Mouse (Mus musculus) liver, postnatal 0 days (tissue): ENCODE results near the gene Gm44805. TPM values are rescaled to one million over a fixed set of nuclear protein-coding genes. Genes with fewer than 3 reads are reported as not detected.

Experiments used
- ATAC-seq: fragments of 200-750 bp; cut with Nextera tagmentation; 2 replicates; pipeline ENCODE4 v1.8.0; 2017; ENCODE audit warnings: mild to moderate bottlenecking, moderate library complexity
- DNase-seq: peaks from one replicate; pipeline ENCODE4 v3.0.0-alpha.2; 2016
- H3K27ac ChIP-seq: fragments of 300-500 bp; sonication (generic); 2 replicates; pipeline ENCODE4 v1.5.1; 2014; ENCODE audit warnings: antibody characterized with exemption, moderate library complexity, mild to moderate bottlenecking, low read depth
- H3K27me3 ChIP-seq: fragments of 300-500 bp; sonication (generic); 2 replicates; pipeline ENCODE4 v1.6.1; 2014; ENCODE audit warnings: low read length, control low read depth, mixed read lengths; ENCODE audit not compliant: insufficient read depth
- H3K36me3 ChIP-seq: fragments of 300-500 bp; sonication (generic); replicated peaks from 2 replicates; pipeline ENCODE4 v1.6.1; 2014; ENCODE audit warnings: mild to moderate bottlenecking, control low read depth, low read length, moderate library complexity, mixed read lengths; ENCODE audit not compliant: insufficient read depth
- H3K4me1 ChIP-seq: fragments of 300-500 bp; sonication (generic); 2 replicates; pipeline ENCODE4 v1.6.1; 2014; ENCODE audit warnings: antibody characterized with exemption, mild to moderate bottlenecking, control low read depth; ENCODE audit not compliant: insufficient read depth
- H3K4me2 ChIP-seq: fragments of 300-500 bp; sonication (generic); 2 replicates; pipeline ENCODE4 v1.6.1; 2014; ENCODE audit warnings: low read depth, mild to moderate bottlenecking, low read length, moderate library complexity, mixed read lengths
- H3K4me3 ChIP-seq: fragments of 300-500 bp; sonication (generic); 2 replicates; pipeline ENCODE4 v1.5.1; 2014; ENCODE audit warnings: low read depth, low read length
- H3K9ac ChIP-seq: fragments of 300-500 bp; sonication (generic); replicated peaks from 2 replicates; pipeline ENCODE4 v1.6.1; 2014; ENCODE audit warnings: mild to moderate bottlenecking, moderate library complexity
- H3K9me3 ChIP-seq: fragments of 300-500 bp; sonication (generic); 2 replicates; pipeline ENCODE4 v1.6.1; 2016; ENCODE audit warnings: mild to moderate bottlenecking, control low read depth, low read length, mixed read lengths
- CTCF ChIP-seq: sonication (generic); IDR thresholded peaks from 2 replicates; pipeline ENCODE4 v1.5.1; 2016; ENCODE audit warnings: antibody characterized with exemption, low read depth
- EP300 ChIP-seq: IDR thresholded peaks from 2 replicates; pipeline ENCODE4 v1.6.1; 2016; ENCODE audit warnings: antibody characterized with exemption, low read depth, mild to moderate bottlenecking
- WGBS: fragments of 180-500 bp; shearing (Covaris S2); extraction: QIAGEN DNeasy Blood & Tissue Kit; methylation state at CpG from one replicate; pipeline ENCODE4 v1.1.7; 2014; ENCODE audit not compliant: insufficient replicate concordance; 5-methylcytosine and 5-hydroxymethylcytosine counted together
- polyA plus RNA-seq: library from polyadenylated mRNA; unstranded; fragments of >200 nt; fragmentation: Nextera tagmentation; extraction: Ambion mirVana; gene quantifications from 2 replicates; pipeline ENCODE4 v1.2.1, GENCODE M21; 2015

Gene Gm44805
- 187 and 234 TPM in 2 replicates for polyA plus RNA-seq

- ATAC-seq (peak; percentile 59), DNase-seq (peak; percentile 80)
- H3K36me3 ChIP-seq: no peaks in the 10 kb centered on the region
- peaks cover 44% of the 10 kb centered on the region for H3K4me1 ChIP-seq
- peak within 1 kb of the TSS; percentile 62 for H3K4me2 ChIP-seq
- TF ChIP-seq CTCF: no peak
- no peak for TF ChIP-seq EP300
- H3K27me3 ChIP-seq: no peaks in the 10 kb centered on the region
- H3K9ac ChIP-seq: peak within 1 kb of the TSS; percentile 62
- H3K4me3 ChIP-seq: peak within 1 kb of the TSS; percentile 29
- 43% methylated on average over 8 of the region's 8 CpGs for WGBS
- peak within 1 kb of the TSS; percentile 98 for H3K27ac ChIP-seq
- H3K9me3 ChIP-seq: no peaks in the 10 kb centered on the region
These were observed at the start of gene Gm44805, which contains the start of gene Apoc4 for GRCm38 (mm10) chr7:19681202-19681694. Gene Gm44805, minus strand, starts transcription at chr7:19681423. Gene Apoc4, minus strand, starts transcription at chr7:19681479.

GRCm38 (mm10) chr7:19726541-19726940 is 45.3 kb upstream of the Gm44805 start:
- DNase-seq (no peak), ATAC-seq (no peak)
- WGBS: 74% methylated on average over 4 of the region's 4 CpGs
- H3K4me3 ChIP-seq: no peak overlapping the region
- no peak for TF ChIP-seq CTCF
- TF ChIP-seq EP300: no peak
- peaks cover 16% of the 10 kb centered on the region for H3K36me3 ChIP-seq
- no peak overlapping the region for H3K27ac ChIP-seq
- no peaks in the 10 kb centered on the region for H3K9me3 ChIP-seq
- 0 out of 2 replicates have a peak, but pooled peaks cover 2% of the 10 kb centered on the region for H3K4me1 ChIP-seq
- no peak overlapping the region for H3K4me2 ChIP-seq
- no peaks in the 10 kb centered on the region for H3K27me3 ChIP-seq
- no peak overlapping the region for H3K9ac ChIP-seq

DNA sequence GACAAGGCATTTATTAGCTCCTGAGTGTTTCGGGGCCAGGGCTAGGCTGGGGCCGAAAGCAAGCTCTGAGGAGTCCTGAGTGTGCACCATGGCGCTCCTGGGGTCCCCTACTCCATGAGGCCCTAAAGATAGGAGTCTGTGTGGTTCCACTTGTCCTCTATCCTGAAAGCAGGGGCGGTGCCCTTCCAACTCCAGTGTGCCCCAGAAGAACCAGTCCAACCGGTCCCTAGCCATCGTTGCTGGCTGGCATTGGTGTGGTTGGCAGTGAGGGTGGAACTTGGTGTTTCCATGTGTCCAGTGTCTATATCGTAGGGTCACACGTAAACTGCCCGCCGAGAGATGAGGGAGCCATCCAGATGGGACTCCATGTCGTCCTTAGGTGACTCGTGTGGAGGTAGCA is 42.9 kb upstream of the Gm44805 start:
- TF ChIP-seq EP300 (no peak), CTCF (no peak)
- H3K27me3 ChIP-seq: no peaks in the 10 kb centered on the region
- DNase-seq (no peak), ATAC-seq (no peak)
- 0 out of 2 replicates have a peak, but pooled peaks cover 6% of the 10 kb centered on the region for H3K9me3 ChIP-seq
- 0 out of 2 replicates have a peak, but pooled peaks cover 2% of the 10 kb centered on the region for H3K4me1 ChIP-seq
- H3K4me3 ChIP-seq: no peak overlapping the region
- no peak overlapping the region for H3K9ac ChIP-seq
- peaks cover 4% of the 10 kb centered on the region for H3K36me3 ChIP-seq
- H3K4me2 ChIP-seq: no peak overlapping the region
- 88% methylated on average over 12 of the region's 12 CpGs for WGBS
- no peak overlapping the region for H3K27ac ChIP-seq

DNA sequence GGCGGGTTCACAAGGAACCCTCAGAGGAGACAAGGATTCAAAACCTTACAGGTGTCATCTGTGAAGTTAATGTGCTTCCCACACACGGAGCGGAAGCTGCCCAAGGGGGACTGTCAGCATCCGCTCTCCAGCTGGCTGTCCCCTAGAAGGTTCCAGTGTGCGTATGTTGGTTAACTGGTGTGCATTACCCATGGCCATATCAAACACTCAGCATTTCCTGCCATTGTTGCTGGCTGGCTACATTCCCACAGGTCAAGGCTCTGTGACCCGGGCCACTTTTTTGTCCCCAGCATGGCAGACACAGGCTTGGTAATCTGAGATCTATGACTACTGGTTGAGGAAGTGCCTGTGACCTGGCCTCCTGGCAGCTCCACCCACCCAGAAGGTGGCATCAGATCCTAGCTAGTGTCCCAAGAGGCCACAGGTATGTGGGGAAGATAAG is 41.6 kb upstream of the Gm44805 start:
- DNase-seq (peak; percentile 49), ATAC-seq (peak; percentile 60)
- Histone ChIP-seq H3K4me3 (no peak overlapping the region), H3K4me2 (no peak overlapping the region), H3K4me1 (0 out of 2 replicates have a peak, but pooled peaks cover 2% of the 10 kb centered on the region), H3K27me3 (no peaks in the 10 kb centered on the region), H3K36me3 (peaks cover 4% of the 10 kb centered on the region), H3K9ac (no peak overlapping the region), H3K27ac (0 out of 2 replicates have a peak overlapping the region, but pooled peaks have one; percentile 29), H3K9me3 (0 out of 2 replicates have a peak, but pooled peaks cover 6% of the 10 kb centered on the region)
- 59% methylated on average over 6 of the region's 6 CpGs for WGBS
- no peak; the same call in 1 of the 2 replicates for TF ChIP-seq EP300
- no peak for TF ChIP-seq CTCF

DNA sequence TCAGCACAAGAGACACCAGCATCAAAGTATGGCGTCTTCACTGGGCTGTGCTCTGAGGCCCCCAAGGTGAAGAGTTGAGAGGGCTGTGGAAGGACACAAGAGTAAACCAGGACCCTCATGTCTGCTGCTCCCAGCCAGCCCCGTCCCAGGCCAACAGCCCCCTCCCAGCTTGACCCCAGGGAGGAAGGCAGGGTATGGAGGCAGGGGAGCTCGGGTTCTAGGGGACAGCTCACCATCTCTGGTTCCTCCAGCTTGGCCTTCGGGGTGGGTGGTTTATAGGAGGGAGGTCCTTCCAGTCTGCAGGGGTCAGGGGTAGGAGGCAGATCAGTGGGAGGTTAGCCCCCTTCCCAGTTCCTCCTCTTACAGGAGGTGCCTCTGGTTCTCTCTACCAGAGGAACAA is 38.0 kb upstream of the Gm44805 start:
- 69% methylated on average over 4 of the region's 4 CpGs for WGBS
- TF ChIP-seq EP300 (no peak), CTCF (no peak)

DNA sequence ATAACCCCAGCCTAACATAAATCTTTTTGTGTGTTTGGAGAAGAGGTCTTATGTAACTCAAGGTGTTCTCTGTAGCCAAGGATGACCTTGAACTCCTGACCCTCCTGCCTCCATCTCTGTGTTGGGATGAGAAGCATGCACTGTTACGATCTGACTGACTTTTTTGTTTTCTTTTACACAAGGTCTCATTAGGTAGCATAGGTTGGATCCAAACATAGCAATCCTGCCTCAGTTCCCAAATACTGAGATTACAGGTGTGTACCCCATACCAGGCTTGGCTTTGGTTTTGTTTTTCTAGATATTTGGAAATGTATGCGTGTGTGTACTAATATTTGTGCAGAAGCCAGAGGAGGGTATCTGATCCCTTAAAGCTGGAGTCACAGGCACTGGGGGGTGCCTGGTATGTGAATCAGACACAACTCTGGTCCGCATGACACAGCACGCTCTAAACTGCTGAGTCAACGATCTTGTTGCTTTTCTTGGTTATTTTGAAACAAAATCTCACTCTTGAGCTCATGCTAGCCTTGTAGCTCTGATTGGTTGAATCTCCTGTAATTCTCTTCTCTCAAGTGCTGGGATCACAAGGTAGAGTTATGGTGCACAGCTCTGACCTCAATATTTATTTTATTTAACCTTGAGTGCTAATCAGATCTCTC is 37.2 kb upstream of the Gm44805 start:
- 74% methylated on average over 5 of the region's 5 CpGs for WGBS
- Histone ChIP-seq H3K9ac (no peak overlapping the region), H3K27me3 (no peaks in the 10 kb centered on the region), H3K4me1 (peaks cover 25% of the 10 kb centered on the region), H3K36me3 (no peaks in the 10 kb centered on the region; the same call in 1 of the 2 replicates), H3K4me2 (no peak overlapping the region), H3K27ac (no peak overlapping the region), H3K9me3 (0 out of 2 replicates have a peak, but pooled peaks cover 6% of the 10 kb centered on the region), H3K4me3 (no peak overlapping the region)
- TF ChIP-seq EP300: no peak
- TF ChIP-seq CTCF: no peak
- no peak for DNase-seq
- no peak for ATAC-seq

More for the DNA sequence above, 38.0 kb upstream of the Gm44805 start:
- no peak overlapping the region for H3K27ac ChIP-seq
- H3K4me1 ChIP-seq: peaks cover 18% of the 10 kb centered on the region
- 0 out of 2 replicates have a peak, but pooled peaks cover 6% of the 10 kb centered on the region for H3K9me3 ChIP-seq
- no peaks in the 10 kb centered on the region for H3K27me3 ChIP-seq
- no peak for DNase-seq
- no peak overlapping the region for H3K4me3 ChIP-seq
- no peak overlapping the region for H3K4me2 ChIP-seq
- no peak for ATAC-seq
- H3K36me3 ChIP-seq: peaks cover 4% of the 10 kb centered on the region; the same call in 1 of the 2 replicates
- H3K9ac ChIP-seq: no peak overlapping the region
